8 mouse cellular contexts compared by ENCODE assay signal in the genomic region with DNA sequence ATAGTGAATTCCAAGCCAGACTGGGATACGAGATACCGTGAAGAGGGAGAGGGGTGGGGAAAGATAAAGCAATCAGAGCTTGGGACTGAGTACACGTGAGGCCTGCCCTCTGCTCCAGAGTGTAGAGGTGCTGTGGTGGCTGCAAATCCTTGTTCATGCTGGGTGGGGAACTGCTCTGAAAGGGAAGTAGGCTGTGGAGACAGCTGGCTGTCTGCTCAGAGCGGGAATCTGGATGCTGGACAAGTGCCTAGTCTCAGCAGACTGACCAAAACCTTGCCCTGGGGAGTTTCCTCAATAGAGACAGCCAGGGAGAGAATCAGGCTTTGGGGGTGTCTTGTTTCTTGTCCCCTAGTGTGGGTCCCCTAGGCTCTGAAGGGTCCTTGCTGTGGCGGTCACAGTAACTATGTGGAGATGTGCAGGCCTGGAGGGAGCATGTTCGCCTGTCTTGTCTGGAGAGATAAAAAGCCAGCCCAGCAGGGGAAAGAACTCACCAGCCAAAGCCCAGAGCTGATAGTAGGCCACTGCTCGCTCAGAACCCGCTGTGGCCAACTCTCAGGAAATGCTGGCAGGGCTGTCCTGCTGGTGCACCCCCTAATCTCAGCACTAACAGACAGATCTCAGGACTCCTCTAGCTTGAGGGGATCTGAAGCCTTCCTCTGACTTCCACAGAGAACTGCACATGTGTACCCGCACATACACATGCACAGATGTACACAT. TPM values are rescaled to one million over a fixed set of nuclear protein-coding genes. Genes with fewer than 3 reads are reported as not detected.
DNase-seq lines count a peak whose midpoint lies in the region; ATAC-seq and TF ChIP-seq lines count a peak whose summit lies in the region.

No protein-coding gene starts in this region.

- no peak overlapping the region for H3K9ac ChIP-seq in intestine, postnatal 0 days (ENCODE audit: low read depth, low read length)

- peaks cover 30% of the 10 kb centered on the region for H3K79me2 ChIP-seq in C2C12 (ENCODE audit: control insufficient read depth, insufficient read depth)

- intact Hi-C loops in gastrocnemius, postnatal 14 days (cut with DNase I; ENCODE audit: low total_unique reads), result no loop called here

- peaks cover 11% of the 10 kb centered on the region for H3K79me3 ChIP-seq in C2C12 (ENCODE audit: low read depth)

- H3ac ChIP-seq in C2C12 (ENCODE audit: control insufficient read depth, insufficient read length, low read depth), result no peak overlapping the region

- TF ChIP-seq CTCF in C2C12 (IDR thresholded peaks at IDR 0.05; ENCODE audit: control insufficient read depth, insufficient read depth, insufficient read length), result no peak
- TF ChIP-seq CTCF in intestine, postnatal 0 days (IDR thresholded peaks at IDR 0.05; ENCODE audit: low read depth), result no peak

- WGBS in intestine, postnatal 0 days, result 26% methylated on average over 9 of the region's 9 CpGs

- H3K36me3 ChIP-seq in C2C12 (ENCODE audit: control insufficient read depth, insufficient read depth), result peaks cover 3% of the 10 kb centered on the region
- no peaks in the 10 kb centered on the region for H3K36me3 ChIP-seq in intestine, postnatal 0 days (ENCODE audit: control insufficient read depth, insufficient read depth)

- peak; percentile 23 for ATAC-seq in intestine, postnatal 0 days

- peak overlapping the region; percentile 80 for H3K27ac ChIP-seq in intestine, postnatal 0 days (ENCODE audit: low read depth, low read length)

- DNase-seq in cerebellum, postnatal 10 days, result peak; percentile 64 to 71
- no peak for DNase-seq in cerebellum, adult 11-12 months
- peak; percentile 50 for DNase-seq in gastrocnemius, postnatal 14 days
- DNase-seq in lung, postnatal 10 days, result peak; percentile 64
- DNase-seq in thymus, postnatal 0 days (ENCODE audit: low spot score), result no peak
- no peak for DNase-seq in right cerebral cortex, postnatal 25 days

- peak overlapping the region; percentile 89; the same call in 1 of the 2 replicates for H3K4me2 ChIP-seq in intestine, postnatal 0 days (replicated peaks; ENCODE audit: low read depth)

- no peaks in the 10 kb centered on the region for H3K9me3 ChIP-seq in intestine, postnatal 0 days (ENCODE audit: control insufficient read depth)

- no peak overlapping the region for H3K4me3 ChIP-seq in C2C12 (ENCODE audit: insufficient read depth, poor library complexity, severe bottlenecking)
- no peak overlapping the region for H3K4me3 ChIP-seq in intestine, postnatal 0 days (ENCODE audit: low read depth, low read length)

- H3K27me3 ChIP-seq in C2C12 (ENCODE audit: control insufficient read depth, insufficient read depth, insufficient read length), result no peaks in the 10 kb centered on the region
- no peaks in the 10 kb centered on the region for H3K27me3 ChIP-seq in intestine, postnatal 0 days (replicated peaks; ENCODE audit: control insufficient read depth, insufficient read depth, low read length)

- H3K4me1 ChIP-seq in intestine, postnatal 0 days (replicated peaks; ENCODE audit: control insufficient read depth, insufficient read depth, low read length), result peaks cover 36% of the 10 kb centered on the region

TF ChIP-seq in C2C12, 6 proteins besides CTCF, POLR2A, EP300 and RAD21:
- TF ChIP-seq USF1 (IDR thresholded peaks at IDR 0.05; ENCODE audit: low read depth) (peak; percentile 28), MYOG (IDR thresholded peaks at IDR 0.05; ENCODE audit: control insufficient read depth, extremely low read depth, insufficient read length) (no peak), MYOD1 (IDR thresholded peaks at IDR 0.05; ENCODE audit: control insufficient read depth, insufficient read length, low read depth) (peak; percentile 42)

RNA-seq across cellular contexts. Expression of gene Tk1, which starts 3.2 kb away (rescaled TPM):
- polyA plus RNA-seq in C2C12 (2012; fragmentation: generic; extraction: Trizol), result 265 TPM
- 1 to 10 TPM; 5.4 to 5.8 TPM for total RNA-seq in gastrocnemius, postnatal 14 days (2021)
- 36.3 and 44.8 TPM in 2 replicates for polyA plus RNA-seq in intestine, postnatal 0 days (2015; fragmentation: Nextera tagmentation; extraction: Ambion mirVana)
- polyA plus RNA-seq in thymus, postnatal 0 days (2015; fragmentation: Nextera tagmentation; extraction: Ambion mirVana), result 119 and 133 TPM in 2 replicates

RNA-seq across cellular contexts. Expression of gene Afmid, which starts 3.3 kb away (rescaled TPM):
- polyA plus RNA-seq in C2C12 (2012; fragmentation: generic; extraction: Trizol), result 3.2 TPM
- 1 to 10 TPM; 3.5 to 3.6 TPM for total RNA-seq in gastrocnemius, postnatal 14 days (2021)
- 7.0 and 9.2 TPM in 2 replicates for polyA plus RNA-seq in intestine, postnatal 0 days (2015; fragmentation: Nextera tagmentation; extraction: Ambion mirVana)
- 6.5 and 6.9 TPM in 2 replicates for polyA plus RNA-seq in thymus, postnatal 0 days (2015; fragmentation: Nextera tagmentation; extraction: Ambion mirVana)

RNA-seq across cellular contexts. Expression of gene Gm20708, which starts 19.6 kb away (rescaled TPM):
- polyA plus RNA-seq in C2C12 (2012; fragmentation: generic; extraction: Trizol), result 0.16 TPM
- total RNA-seq in gastrocnemius, postnatal 14 days (2021), result 1 to 10 TPM in 1 of 2 experiments, under 1 TPM in 1; 0.73 to 1.5 TPM
- 0.29 and 0.37 TPM in 2 replicates for polyA plus RNA-seq in intestine, postnatal 0 days (2015; fragmentation: Nextera tagmentation; extraction: Ambion mirVana)
- polyA plus RNA-seq in thymus, postnatal 0 days (2015; fragmentation: Nextera tagmentation; extraction: Ambion mirVana), result 0.13 and 0.48 TPM in 2 replicates

RNA-seq across cellular contexts. Expression of gene Syngr2, which starts 19.6 kb away (rescaled TPM):
- polyA plus RNA-seq in C2C12 (2012; fragmentation: generic; extraction: Trizol), result 65.3 TPM
- 100 to 1,000 TPM; 104 to 111 TPM for total RNA-seq in gastrocnemius, postnatal 14 days (2021)
- polyA plus RNA-seq in intestine, postnatal 0 days (2015; fragmentation: Nextera tagmentation; extraction: Ambion mirVana), result 116 and 129 TPM in 2 replicates
- 100.0 and 116 TPM in 2 replicates for polyA plus RNA-seq in thymus, postnatal 0 days (2015; fragmentation: Nextera tagmentation; extraction: Ambion mirVana)

RNA-seq across cellular contexts. Expression of gene Birc5, which starts 20.0 kb away (rescaled TPM):
- polyA plus RNA-seq in C2C12 (2012; fragmentation: generic; extraction: Trizol), result 230 TPM
- total RNA-seq in gastrocnemius, postnatal 14 days (2021), result 1 to 10 TPM; 4.2 TPM
- 84.0 and 86.0 TPM in 2 replicates for polyA plus RNA-seq in intestine, postnatal 0 days (2015; fragmentation: Nextera tagmentation; extraction: Ambion mirVana)
- 457 and 480 TPM in 2 replicates for polyA plus RNA-seq in thymus, postnatal 0 days (2015; fragmentation: Nextera tagmentation; extraction: Ambion mirVana)

Comparison
In these comparisons a context has a peak if more than half of its experiments do, and no peak if none do; other contexts are left out.
1. DNase-seq: peak in cerebellum, postnatal 10 days (2 of 2), gastrocnemius, postnatal 14 days (single experiment) and lung, postnatal 10 days (single experiment); none in cerebellum, adult 11-12 months (single experiment), thymus, postnatal 0 days (single experiment) and right cerebral cortex, postnatal 25 days (single experiment).